Mouse (Mus musculus) forebrain, embryonic 14.5 days (tissue): ENCODE data around the gene Slc22a18. TPM values are rescaled to one million over a fixed set of nuclear protein-coding genes. Genes with fewer than 3 reads are reported as not detected.

Source experiments
- ATAC-seq: fragments of 200-750 bp; cut with Nextera tagmentation; 2 replicates; pipeline ENCODE4 v1.8.0; 2017; ENCODE audit warnings: mild to moderate bottlenecking, moderate library complexity
- DNase-seq: peaks from one replicate; pipeline ENCODE4 v3.0.0-alpha.2; 2015; ENCODE audit warnings: low spot score
- H3K27ac ChIP-seq: fragments of 300-500 bp; sonication (generic); 2 replicates; pipeline ENCODE4 v1.5.1; 2014; ENCODE audit warnings: low read depth, mild to moderate bottlenecking, control low read depth, low read length, moderate library complexity
- H3K27me3 ChIP-seq: fragments of 300-500 bp; sonication (generic); replicated peaks from 2 replicates; pipeline ENCODE4 v1.6.1; 2014; ENCODE audit warnings: low read length, control low read depth, mixed read lengths; ENCODE audit not compliant: control insufficient read depth, insufficient read depth
- H3K36me3 ChIP-seq: fragments of 300-500 bp; sonication (generic); 2 replicates; pipeline ENCODE4 v1.6.1; 2014; ENCODE audit warnings: low read length, control low read depth; ENCODE audit not compliant: control insufficient read depth, insufficient read depth
- H3K4me1 ChIP-seq: fragments of 300-500 bp; sonication (generic); 2 replicates; pipeline ENCODE4 v1.6.1; 2014; ENCODE audit warnings: antibody characterized with exemption, low read length, control low read depth; ENCODE audit not compliant: control insufficient read depth, insufficient read depth
- H3K4me2 ChIP-seq: fragments of 300-500 bp; sonication (generic); 2 replicates; pipeline ENCODE4 v1.6.1; 2014; ENCODE audit warnings: mild to moderate bottlenecking, control low read depth, low read length
- H3K4me3 ChIP-seq: fragments of 300-500 bp; sonication (generic); 2 replicates; pipeline ENCODE4 v1.5.1; 2014; ENCODE audit warnings: low read depth, low read length, control low read depth
- H3K9ac ChIP-seq: fragments of 300-500 bp; sonication (generic); 2 replicates; pipeline ENCODE4 v1.6.1; 2014; ENCODE audit warnings: mild to moderate bottlenecking, low read length, control low read depth, moderate library complexity
- H3K9me3 ChIP-seq: fragments of 300-500 bp; sonication (generic); replicated peaks from 2 replicates; pipeline ENCODE4 v1.6.1; 2016; ENCODE audit warnings: low read length, control low read depth, mixed read lengths; ENCODE audit not compliant: control insufficient read depth
- WGBS: fragments of 180-500 bp; shearing (Covaris S2); extraction: QIAGEN DNeasy Blood & Tissue Kit; methylation state at CpG from one replicate; pipeline ENCODE4 v1.1.7; 2014; 5-methylcytosine and 5-hydroxymethylcytosine counted together
- polyA plus RNA-seq: library from polyadenylated mRNA; unstranded; fragments of >200 nt; fragmentation: Nextera tagmentation; extraction: Ambion mirVana; gene quantifications from 2 replicates; pipeline ENCODE4 v1.2.1, GENCODE M21; 2014

Slc22a18 gene
- polyA plus RNA-seq, 1 experiment from 2014 or later: 0.66 TPM

- no peaks in the 10 kb centered on the region for H3K9me3 ChIP-seq
- no peak for ATAC-seq
- no peak overlapping the region for H3K4me2 ChIP-seq
- no peaks in the 10 kb centered on the region; the same call in 1 of the 2 replicates for H3K4me1 ChIP-seq
- no peaks in the 10 kb centered on the region for H3K36me3 ChIP-seq
- DNase-seq: no peak
- H3K27me3 ChIP-seq: peaks cover 33% of the 10 kb centered on the region
- no peak overlapping the region for H3K9ac ChIP-seq
- no peak overlapping the region for H3K27ac ChIP-seq
- 67% methylated on average over 7 of the region's 7 CpGs for WGBS
- H3K4me3 ChIP-seq: no peak overlapping the region
Measured at GRCm38 (mm10) chr7:143506271-143506670, 32.7 kb downstream of the Slc22a18 start.

- Histone ChIP-seq H3K9ac (no peak overlapping the region), H3K4me1 (no peaks in the 10 kb centered on the region; the same call in 1 of the 2 replicates), H3K4me2 (no peak overlapping the region), H3K27ac (no peak overlapping the region), H3K9me3 (no peaks in the 10 kb centered on the region), H3K4me3 (no peak overlapping the region), H3K27me3 (peaks cover 29% of the 10 kb centered on the region), H3K36me3 (no peaks in the 10 kb centered on the region)
- ATAC-seq (peak; percentile 38; the same call in 1 of the 2 replicates), DNase-seq (peak; percentile 73)
- WGBS: 31% methylated on average over 7 of the region's 7 CpGs
Measured at GRCm38 (mm10) chr7:143506675-143507074, 33.1 kb downstream of the Slc22a18 start.

GRCm38 (mm10) chr7:143509566-143509965 lies 36.0 kb downstream of the Slc22a18 start:
- Histone ChIP-seq H3K36me3 (peaks cover 20% of the 10 kb centered on the region), H3K4me2 (no peak overlapping the region), H3K9me3 (no peaks in the 10 kb centered on the region), H3K9ac (no peak overlapping the region), H3K27me3 (0 out of 2 replicates have a peak, but pooled peaks cover 3% of the 10 kb centered on the region), H3K4me3 (no peak overlapping the region), H3K4me1 (no peaks in the 10 kb centered on the region), H3K27ac (no peak overlapping the region)
- 61% methylated on average over 1 of the region's 1 CpGs for WGBS
- DNase-seq (no peak), ATAC-seq (no peak)

GRCm38 (mm10) chr7:143510593-143511334 lies 37.2 kb downstream of the Slc22a18 start:
- Histone ChIP-seq H3K36me3 (peaks cover 32% of the 10 kb centered on the region), H3K4me1 (no peaks in the 10 kb centered on the region), H3K4me2 (no peak overlapping the region), H3K27ac (no peak overlapping the region), H3K9ac (no peak overlapping the region), H3K9me3 (no peaks in the 10 kb centered on the region), H3K4me3 (no peak overlapping the region), H3K27me3 (no peaks in the 10 kb centered on the region)
- DNase-seq: no peak
- no peak for ATAC-seq
- WGBS: 94% methylated on average over 3 of the region's 3 CpGs

GRCm38 (mm10) chr7:143511335-143511712 lies 37.8 kb downstream of the Slc22a18 start:
- Histone ChIP-seq H3K36me3 (peaks cover 38% of the 10 kb centered on the region), H3K27me3 (no peaks in the 10 kb centered on the region), H3K4me1 (no peaks in the 10 kb centered on the region), H3K9ac (no peak overlapping the region), H3K27ac (no peak overlapping the region), H3K4me3 (no peak overlapping the region), H3K4me2 (no peak overlapping the region), H3K9me3 (no peaks in the 10 kb centered on the region)
- DNase-seq (no peak), ATAC-seq (no peak)

- H3K9me3 ChIP-seq: no peaks in the 10 kb centered on the region
- DNase-seq (no peak), ATAC-seq (no peak)
- H3K36me3 ChIP-seq: peaks cover 64% of the 10 kb centered on the region
- no peak overlapping the region for H3K27ac ChIP-seq
- no peak overlapping the region for H3K4me2 ChIP-seq
- WGBS: 98% methylated on average over 10 of the region's 10 CpGs
- no peak overlapping the region for H3K4me3 ChIP-seq
- no peaks in the 10 kb centered on the region for H3K27me3 ChIP-seq
- no peaks in the 10 kb centered on the region for H3K4me1 ChIP-seq
- H3K9ac ChIP-seq: no peak overlapping the region
Measured at GRCm38 (mm10) chr7:143513763-143514415, 40.4 kb downstream of the Slc22a18 start.

GRCm38 (mm10) chr7:143514416-143514768 lies 40.9 kb downstream of the Slc22a18 start:
- Histone ChIP-seq H3K4me2 (no peak overlapping the region), H3K27ac (no peak overlapping the region), H3K4me3 (no peak overlapping the region), H3K9ac (no peak overlapping the region), H3K4me1 (no peaks in the 10 kb centered on the region), H3K36me3 (peaks cover 69% of the 10 kb centered on the region), H3K9me3 (no peaks in the 10 kb centered on the region), H3K27me3 (no peaks in the 10 kb centered on the region)
- DNase-seq: no peak
- ATAC-seq: no peak
- 96% methylated on average over 4 of the region's 4 CpGs for WGBS

- Histone ChIP-seq H3K9ac (no peak overlapping the region), H3K4me1 (no peaks in the 10 kb centered on the region), H3K4me2 (no peak overlapping the region), H3K27ac (no peak overlapping the region), H3K36me3 (peaks cover 100% of the 10 kb centered on the region), H3K4me3 (no peak overlapping the region), H3K9me3 (no peaks in the 10 kb centered on the region), H3K27me3 (no peaks in the 10 kb centered on the region)
- 94% methylated on average over 4 of the region's 4 CpGs for WGBS
- DNase-seq (no peak), ATAC-seq (no peak)
Measured at GRCm38 (mm10) chr7:143519333-143519732, 45.8 kb downstream of the Slc22a18 start.

GRCm38 (mm10) chr7:143532410-143532809 lies 58.9 kb downstream of the Slc22a18 start:
- H3K36me3 ChIP-seq: peaks cover 94% of the 10 kb centered on the region
- no peak overlapping the region for H3K9ac ChIP-seq
- no peak overlapping the region for H3K4me2 ChIP-seq
- ATAC-seq (no peak), DNase-seq (no peak)
- no peaks in the 10 kb centered on the region for H3K9me3 ChIP-seq
- H3K27ac ChIP-seq: no peak overlapping the region
- no peaks in the 10 kb centered on the region for H3K4me1 ChIP-seq
- no peak overlapping the region for H3K4me3 ChIP-seq
- no peaks in the 10 kb centered on the region for H3K27me3 ChIP-seq
- 91% methylated on average over 1 of the region's 1 CpGs for WGBS
